Mouse (Mus musculus): ENCODE results near the gene Trim11. TPM values are rescaled to one million over a fixed set of nuclear protein-coding genes. Genes with fewer than 3 reads are reported as not detected.

The Trim11 gene
- polyA plus RNA-seq, 1 experiment, result not detected

- WGBS, result 83% methylated on average over 7 of the region's 7 CpGs
- TF ChIP-seq POLR2A (IDR thresholded peaks at IDR 0.05; ENCODE audit: insufficient read depth, low read depth, low read length) (no peak), CTCF (IDR thresholded peaks at IDR 0.05; ENCODE audit: insufficient read depth, low read depth, low read length) (no peak)
- Histone ChIP-seq H3K27ac (ENCODE audit: insufficient read depth, low read depth, low read length) (no peak overlapping the region), H3K4me3 (ENCODE audit: insufficient read depth, low read depth, low read length) (no peak overlapping the region), H3K4me1 (ENCODE audit: control insufficient read depth, insufficient read depth, low read length) (no peaks in the 10 kb centered on the region)
These were observed 24.6 kb downstream of the Trim11 start for GRCm38 (mm10) chr11:59002327-59003079.

GRCm38 (mm10) chr11:59015052-59015451 is 37.2 kb downstream of the Trim11 start:
- peaks cover 16% of the 10 kb centered on the region for H3K4me1 ChIP-seq (ENCODE audit: control insufficient read depth, insufficient read depth, low read length)
- 23% methylated on average over 9 of the region's 9 CpGs for WGBS
- H3K27ac ChIP-seq (ENCODE audit: insufficient read depth, low read depth, low read length), result peak overlapping the region; percentile 56; the same call in 1 of the 2 replicates
- no peak for TF ChIP-seq POLR2A (IDR thresholded peaks at IDR 0.05; ENCODE audit: insufficient read depth, low read depth, low read length)
- peak; percentile 39; the same call in 1 of the 2 replicates for TF ChIP-seq CTCF (IDR thresholded peaks at IDR 0.05; ENCODE audit: insufficient read depth, low read depth, low read length)
- H3K4me3 ChIP-seq (ENCODE audit: insufficient read depth, low read depth, low read length), result no peak overlapping the region

GRCm38 (mm10) chr11:59026411-59026810 is 48.5 kb downstream of the Trim11 start:
- H3K27ac ChIP-seq (ENCODE audit: insufficient read depth, low read depth, low read length), result no peak overlapping the region
- WGBS, result 88% methylated on average over 6 of the region's 6 CpGs

GRCm38 (mm10) chr11:59029003-59029402 is 51.1 kb downstream of the Trim11 start:
- no peak for TF ChIP-seq CTCF (IDR thresholded peaks at IDR 0.05; ENCODE audit: insufficient read depth, low read depth, low read length)
- Histone ChIP-seq H3K27ac (ENCODE audit: insufficient read depth, low read depth, low read length) (no peak overlapping the region), H3K4me1 (ENCODE audit: control insufficient read depth, insufficient read depth, low read length) (no peaks in the 10 kb centered on the region), H3K4me3 (ENCODE audit: insufficient read depth, low read depth, low read length) (no peak overlapping the region)
- WGBS, result 93% methylated on average over 13 of the region's 13 CpGs

More at GRCm38 (mm10) chr11:59026411-59026810, 48.5 kb downstream of the Trim11 start:
- Histone ChIP-seq H3K4me1 (ENCODE audit: control insufficient read depth, insufficient read depth, low read length) (no peaks in the 10 kb centered on the region), H3K4me3 (ENCODE audit: insufficient read depth, low read depth, low read length) (no peak overlapping the region)
- no peak for TF ChIP-seq CTCF (IDR thresholded peaks at IDR 0.05; ENCODE audit: insufficient read depth, low read depth, low read length)
- no peak for TF ChIP-seq POLR2A (IDR thresholded peaks at IDR 0.05; ENCODE audit: insufficient read depth, low read depth, low read length)

Other genes with a start within 250 kb of the Trim11 start
- gene Olfr317, start 238.9 kb upstream of the Trim11 start, polyA plus RNA-seq (2012; ENCODE audit: insufficient read depth, insufficient read length, low replicate concordance, missing spikeins), result not detected in 2 replicates
- gene Olfr316, start 225.4 kb upstream of the Trim11 start, polyA plus RNA-seq (2012; ENCODE audit: insufficient read depth, insufficient read length, low replicate concordance, missing spikeins), result not detected in 2 replicates
- not detected in 2 replicates for gene Olfr315, start 204.9 kb upstream of the Trim11 start, polyA plus RNA-seq (2012; ENCODE audit: insufficient read depth, insufficient read length, low replicate concordance, missing spikeins)
- gene Olfr314, start 195.1 kb upstream of the Trim11 start, polyA plus RNA-seq (2012; ENCODE audit: insufficient read depth, insufficient read length, low replicate concordance, missing spikeins), result not detected in 2 replicates
- gene Fam183b, start 176.1 kb upstream of the Trim11 start, polyA plus RNA-seq (2012; ENCODE audit: insufficient read depth, insufficient read length, low replicate concordance, missing spikeins), result not detected in 2 replicates
- not detected in 2 replicates for gene Olfr313, start 163.1 kb upstream of the Trim11 start, polyA plus RNA-seq (2012; ENCODE audit: insufficient read depth, insufficient read length, low replicate concordance, missing spikeins)
- gene Olfr312, start 148.9 kb upstream of the Trim11 start, polyA plus RNA-seq (2012; ENCODE audit: insufficient read depth, insufficient read length, low replicate concordance, missing spikeins), result not detected in 2 replicates
- not detected in 2 replicates for gene Olfr311, start 138.8 kb upstream of the Trim11 start, polyA plus RNA-seq (2012; ENCODE audit: insufficient read depth, insufficient read length, low replicate concordance, missing spikeins)
- not detected in 2 replicates for gene Gm12258, start 130.9 kb upstream of the Trim11 start, polyA plus RNA-seq (2012; ENCODE audit: insufficient read depth, insufficient read length, low replicate concordance, missing spikeins)
- gene 2810021J22Rik, start 110.9 kb upstream of the Trim11 start, polyA plus RNA-seq (2012; ENCODE audit: insufficient read depth, insufficient read length, low replicate concordance, missing spikeins), result not detected in 2 replicates
- not detected in 2 replicates for gene Zfp39, start 73.9 kb upstream of the Trim11 start, polyA plus RNA-seq (2012; ENCODE audit: insufficient read depth, insufficient read length, low replicate concordance, missing spikeins)
- gene Btnl10, start 60.2 kb upstream of the Trim11 start, polyA plus RNA-seq (2012; ENCODE audit: insufficient read depth, insufficient read length, low replicate concordance, missing spikeins), result not detected in 2 replicates
- not detected in 2 replicates for gene Rnf187, start 39.2 kb upstream of the Trim11 start, polyA plus RNA-seq (2012; ENCODE audit: insufficient read depth, insufficient read length, low replicate concordance, missing spikeins)
- not detected in 2 replicates for gene Hist3h2ba, start 29.2 kb upstream of the Trim11 start, polyA plus RNA-seq (2012; ENCODE audit: insufficient read depth, insufficient read length, low replicate concordance, missing spikeins)
- not detected in 2 replicates for gene Hist3h2a, start 23.4 kb upstream of the Trim11 start, polyA plus RNA-seq (2012; ENCODE audit: insufficient read depth, insufficient read length, low replicate concordance, missing spikeins)
- gene Trim17, start 23.4 kb upstream of the Trim11 start, polyA plus RNA-seq (2012; ENCODE audit: insufficient read depth, insufficient read length, low replicate concordance, missing spikeins), result not detected in 2 replicates
- not detected in 2 replicates for gene Obscn, start 158.3 kb downstream of the Trim11 start, polyA plus RNA-seq (2012; ENCODE audit: insufficient read depth, insufficient read length, low replicate concordance, missing spikeins)
- gene Iba57, start 185.6 kb downstream of the Trim11 start, polyA plus RNA-seq (2012; ENCODE audit: insufficient read depth, insufficient read length, low replicate concordance, missing spikeins), result not detected in 2 replicates
- not detected in 2 replicates for gene Gjc2, start 205.1 kb downstream of the Trim11 start, polyA plus RNA-seq (2012; ENCODE audit: insufficient read depth, insufficient read length, low replicate concordance, missing spikeins)
- not detected in 2 replicates for gene Guk1, start 214.1 kb downstream of the Trim11 start, polyA plus RNA-seq (2012; ENCODE audit: insufficient read depth, insufficient read length, low replicate concordance, missing spikeins)
- gene Mrpl55, start 224.4 kb downstream of the Trim11 start, polyA plus RNA-seq (2012; ENCODE audit: insufficient read depth, insufficient read length, low replicate concordance, missing spikeins), result not detected in 2 replicates
- gene 2310033P09Rik, start 230.2 kb downstream of the Trim11 start, polyA plus RNA-seq (2012; ENCODE audit: insufficient read depth, insufficient read length, low replicate concordance, missing spikeins), result not detected in 2 replicates

Data from olfactory bulb, adult 2 months (tissue).